Mouse (Mus musculus) CH12.LX (cell line): ENCODE results near the gene Slc44a1. TPM values are rescaled to one million over a fixed set of nuclear protein-coding genes. Genes with fewer than 3 reads are reported as not detected.

ENCODE experiments used
- DNase-seq: peaks from one replicate; pipeline ENCODE4 v3.0.0-alpha.2; 2013; ENCODE audit errors: extremely low read depth
- H3K27ac ChIP-seq: 2 replicates; pipeline ENCODE4 v1.5.1; 2012; ENCODE audit warnings: low read depth, mild to moderate bottlenecking, control low read depth, moderate library complexity; ENCODE audit not compliant: insufficient read depth
- H3K27me3 ChIP-seq: replicated peaks from 2 replicates; pipeline ENCODE3; 2012; ENCODE audit warnings: inconsistent platforms
- H3K36me3 ChIP-seq, 2 experiments: replicated peaks in 1 of 2; 2 replicates each; pipeline versions ENCODE3 to v1.6.1; 2012; ENCODE audit warnings: inconsistent platforms in 1 of 2, low read length in 1 of 2, mild to moderate bottlenecking in 1 of 2, mixed read lengths in 1 of 2, moderate library complexity in 1 of 2; ENCODE audit not compliant: control insufficient read depth in 1 of 2, insufficient read depth in 1 of 2
- H3K4me1 ChIP-seq, 2 experiments: 2 replicates each; pipeline ENCODE4 v1.6.1; 2012; ENCODE audit warnings: inconsistent platforms in 1 of 2, moderate library complexity in 1 of 2; ENCODE audit not compliant: insufficient read depth in 2 of 2, control insufficient read depth in 1 of 2
- H3K4me2 ChIP-seq: 2 replicates; pipeline ENCODE4 v1.6.1; 2012; ENCODE audit warnings: low read depth, mild to moderate bottlenecking, control low read depth; ENCODE audit not compliant: poor library complexity, insufficient read depth, severe bottlenecking
- H3K4me3 ChIP-seq, 3 experiments: fragments of 150-350 bp in 1 of 3; sonication (generic) in 1 of 3; replicated peaks in 1 of 3; 2 replicates each; pipeline versions ENCODE3 to v1.5.1; 2011 to 2012; ENCODE audit warnings: low read depth in 2 of 3, low read length in 2 of 3, mild to moderate bottlenecking in 2 of 3, moderate library complexity in 2 of 3, control low read depth in 1 of 3, improper control_type of control experiment in 1 of 3, inconsistent platforms in 1 of 3, mixed read lengths in 1 of 3; ENCODE audit not compliant: poor library complexity in 1 of 3
- H3K79me2 ChIP-seq: replicated peaks from 2 replicates; pipeline ENCODE4 v1.6.1; 2012; ENCODE audit warnings: mild to moderate bottlenecking, moderate library complexity; ENCODE audit not compliant: control insufficient read depth, poor library complexity, insufficient read depth, severe bottlenecking; ENCODE audit errors: extremely low read depth
- H3K9ac ChIP-seq: 2 replicates; pipeline ENCODE4 v1.6.1; 2012; ENCODE audit warnings: low read depth, mild to moderate bottlenecking, control low read depth, moderate library complexity; ENCODE audit not compliant: insufficient read depth
- H3K9me3 ChIP-seq: replicated peaks from 2 replicates; pipeline ENCODE3; 2012; ENCODE audit warnings: low read length, inconsistent platforms, mixed read lengths
- E2F4 ChIP-seq: IDR thresholded peaks from 2 replicates; pipeline ENCODE4 v1.6.1; 2011; ENCODE audit warnings: low read depth, low read length, improper control_type of control experiment; ENCODE audit not compliant: insufficient replicate concordance
- ETS1 ChIP-seq: conservative IDR thresholded peaks from 2 replicates; pipeline ENCODE4 v1.6.1; 2012; ENCODE audit warnings: low read depth, mild to moderate bottlenecking, inconsistent platforms, low read length, improper control_type of control experiment, moderate library complexity
- JUN ChIP-seq: IDR thresholded peaks from 2 replicates; pipeline ENCODE4 v1.6.1; 2011; ENCODE audit warnings: low read depth, mild to moderate bottlenecking, low read length, improper control_type of control experiment, moderate library complexity; ENCODE audit not compliant: insufficient read depth
- JUND ChIP-seq: conservative IDR thresholded peaks from 2 replicates; pipeline ENCODE4 v1.6.1; 2011; ENCODE audit warnings: low read depth, low read length, improper control_type of control experiment
- KAT2A ChIP-seq: IDR thresholded peaks from 2 replicates; pipeline ENCODE4 v1.6.1; 2012; ENCODE audit warnings: low read length, improper control_type of control experiment, inconsistent platforms; ENCODE audit not compliant: insufficient replicate concordance
- MAFK ChIP-seq: IDR thresholded peaks from 2 replicates; pipeline ENCODE4 v1.6.1; 2011; ENCODE audit warnings: low read length, improper control_type of control experiment; ENCODE audit not compliant: insufficient replicate concordance
- MAX ChIP-seq: IDR thresholded peaks from 2 replicates; pipeline ENCODE4 v1.6.1; 2011; ENCODE audit warnings: low read length, improper control_type of control experiment
- MXI1 ChIP-seq: IDR thresholded peaks from 2 replicates; pipeline ENCODE4 v1.6.1; 2011; ENCODE audit warnings: mild to moderate bottlenecking, low read depth, low read length, improper control_type of control experiment
- NELFE ChIP-seq: IDR thresholded peaks from 2 replicates; pipeline ENCODE4 v1.6.1; 2011; ENCODE audit warnings: low read depth, low read length, improper control_type of control experiment
- TBP ChIP-seq: conservative IDR thresholded peaks from 2 replicates; pipeline ENCODE4 v1.6.1; 2011; ENCODE audit warnings: low read depth, low read length, improper control_type of control experiment
- TCF12 ChIP-seq: IDR thresholded peaks from 2 replicates; pipeline ENCODE4 v1.6.1; 2014; ENCODE audit warnings: low read depth, mild to moderate bottlenecking, inconsistent platforms, low read length, improper control_type of control experiment
- ZMIZ1 ChIP-seq: IDR thresholded peaks from 2 replicates; pipeline ENCODE4 v1.6.1; 2012; ENCODE audit warnings: low read depth, mild to moderate bottlenecking, inconsistent platforms, low read length, improper control_type of control experiment
- ZNF384 ChIP-seq: IDR thresholded peaks from 2 replicates; pipeline ENCODE4 v1.6.1; 2012; ENCODE audit warnings: low read depth, low read length, improper control_type of control experiment, inconsistent platforms
- dilution Hi-C: fragments of 300-500 bp; cut with MboI; formaldehyde crosslinking; loops from 2 replicates; pipeline ENCODE4 v1.14.3; 2020; ENCODE audit warnings: low sequenced_read_pairs; ENCODE audit not compliant: extremely low pct_unique_long_range_greater_than_20kb, extremely low pct_ligation_motif_present
- in situ Hi-C: fragments of 300-500 bp; cut with MboI; formaldehyde crosslinking; loops from 3 replicates; pipeline ENCODE4 v1.14.3; 2019; ENCODE audit warnings: low sequenced_read_pairs, low pct_ligation_motif_present, low pct_unique_long_range_greater_than_20kb, mixed read lengths
- polyA plus RNA-seq: library from polyadenylated mRNA; unstranded; fragments of >175 nt; gene quantifications from 2 replicates; pipeline ENCODE4 v1.2.1, GENCODE M21; 2012; ENCODE audit warnings: low read depth; ENCODE audit not compliant: insufficient read length
- total RNA-seq, 2 experiments: library from RNA; depleted of rRNA; stranded (reverse); fragments of 300-350 nt in 1 of 2; fragments of >200 nt in 1 of 2; gene quantifications; 2 replicates each; pipeline ENCODE4 v1.2.3; 2012 to 2014

Slc44a1 gene
- total and polyA plus RNA-seq, 3 experiments = 5.4 to 9.3 (median 6.6) TPM

DNA sequence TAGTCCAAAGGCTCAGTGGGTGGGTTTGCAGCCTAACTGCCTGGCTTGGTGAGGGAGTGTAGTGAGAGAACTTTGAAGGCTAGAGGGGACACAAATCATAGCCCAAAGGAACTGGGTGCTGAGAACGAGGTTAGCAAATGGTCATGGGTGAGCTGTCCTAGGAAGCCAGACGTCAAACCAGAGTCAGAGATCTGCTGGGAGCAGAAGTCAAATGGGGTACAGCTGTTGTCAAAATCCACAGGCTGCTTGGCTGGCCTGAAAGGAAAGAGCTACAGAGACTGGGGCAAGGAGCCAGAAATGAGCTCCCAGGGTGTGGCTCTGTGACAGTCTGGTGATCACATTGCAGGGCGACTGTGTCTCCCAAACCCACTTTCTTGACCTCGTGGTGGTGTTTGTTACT, 188.7 kb downstream of the Slc44a1 start:
- no peak overlapping the region for H3K27ac ChIP-seq
- no peak for DNase-seq
- no peak overlapping the region for H3K9ac ChIP-seq
- H3K79me2 ChIP-seq = no peaks in the 10 kb centered on the region
- no peak overlapping the region for H3K4me2 ChIP-seq
- H3K27me3 ChIP-seq = peaks cover 12% of the 10 kb centered on the region
- H3K4me1 ChIP-seq = no peaks in the 10 kb centered on the region; a peak in 1 of 4 replicates
- no peaks in the 10 kb centered on the region for H3K9me3 ChIP-seq
- in situ Hi-C loops = loop anchor here (10.0 kb wide), 1 partner anchor 86 kb away; the partner anchor contains the start of gene Fktn
- no peaks in the 10 kb centered on the region for H3K36me3 ChIP-seq
- TF ChIP-seq ETS1 = no peak
- no peak for TF ChIP-seq JUN
- no peak for TF ChIP-seq NELFE
- dilution Hi-C loops = no loop called here
- H3K4me3 ChIP-seq = no peak overlapping the region

- DNase-seq = no peak
- H3K36me3 ChIP-seq = no peaks in the 10 kb centered on the region
- 0 out of 2 replicates have a peak overlapping the region, but pooled peaks have one; percentile 58 for H3K4me2 ChIP-seq
- peak overlapping the region in 2 of 3 experiments; percentile 54 to 60 for H3K4me3 ChIP-seq
- H3K4me1 ChIP-seq = no peaks in the 10 kb centered on the region; a peak in 1 of 4 replicates
- H3K9ac ChIP-seq = no peak overlapping the region
- peaks cover 12% of the 10 kb centered on the region for H3K27me3 ChIP-seq
- no peaks in the 10 kb centered on the region for H3K9me3 ChIP-seq
- H3K79me2 ChIP-seq = no peaks in the 10 kb centered on the region
- dilution Hi-C loops = no loop called here
- in situ Hi-C loops = no loop called here
- H3K27ac ChIP-seq = no peak overlapping the region
- no peak for TF ChIP-seq MXI1
- TF ChIP-seq JUND = no peak
- no peak for TF ChIP-seq ETS1
- no peak for TF ChIP-seq KAT2A
- no peak for TF ChIP-seq ZMIZ1
- no peak for TF ChIP-seq MAFK
- no peak for TF ChIP-seq TCF12
- TF ChIP-seq ZNF384 = no peak
- TF ChIP-seq TBP = no peak
- TF ChIP-seq NELFE = no peak
- TF ChIP-seq MAX = no peak
- no peak for TF ChIP-seq E2F4
Observed at GRCm38 (mm10) chr4:53630963-53631315, 190.7 kb downstream of the Slc44a1 start.
